26 mouse cellular contexts compared by ENCODE assay signal in the genomic region with DNA sequence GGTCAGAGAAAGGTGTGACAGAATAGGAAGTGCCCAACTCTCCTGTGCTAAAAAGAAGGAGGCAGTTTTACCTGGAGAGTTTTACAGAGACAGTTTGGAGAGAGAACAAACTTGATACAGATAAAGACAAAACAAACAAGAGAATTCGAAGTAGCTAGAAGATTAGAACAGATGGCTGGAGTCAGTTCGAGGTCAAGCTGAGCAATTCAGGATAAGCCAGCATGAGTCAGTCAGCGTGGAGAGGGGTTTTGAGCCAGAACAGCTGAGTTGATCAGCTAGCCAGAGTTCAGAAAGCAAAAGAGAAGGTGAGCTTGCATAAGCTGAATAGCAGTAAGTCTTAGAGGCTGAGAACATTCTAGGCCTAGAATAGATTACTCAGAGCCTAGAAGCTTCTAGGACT. TPM values are rescaled to one million over a fixed set of nuclear protein-coding genes. Genes with fewer than 3 reads are reported as not detected.
A peak's percentile ranks its signal among the peaks of the same experiment; 100 is the strongest.
DNase-seq lines count a peak whose midpoint lies in the region; ATAC-seq and TF ChIP-seq lines count a peak whose summit lies in the region.
"Had no signal": no experiment of that assay in that cellular context is flagged by ENCODE, and none has a peak within 500 bp of the region (broad histone marks: within the 10 kb centered on the region; RNA-seq: fewer than 3 reads in every experiment).

No protein-coding gene starts in this region.

- no peak overlapping the region for H3K4me2 ChIP-seq in stomach, postnatal 0 days (replicated peaks; ENCODE audit: low read depth)
- H3K4me2 ChIP-seq: heart, embryonic 12.5 days; hindbrain, embryonic 15.5 days; limb, embryonic 12.5 days; liver, embryonic 15.5 days; lung, embryonic 15.5 days; midbrain, embryonic 15.5 days; stomach, embryonic 15.5 days had no signal

- DNase-seq in adrenal gland, adult 2 months: peak; percentile 75
- no peak for DNase-seq in adrenal gland, postnatal 4 days (ENCODE audit: low spot score in 2 of 2)
- DNase-seq in ovary, adult 18-20 months (ENCODE audit: low spot score): peak; percentile 50
- no peak for DNase-seq in ovary, postnatal 14 days (ENCODE audit: low spot score)
- DNase-seq in adrenal gland, postnatal 10 days: peak; percentile 27
- DNase-seq in stomach, postnatal 0 days (ENCODE audit: low spot score): no peak
- DNase-seq in right cerebral cortex, adult 18-20 months: no peak
- DNase-seq in urinary bladder, postnatal 25 days (ENCODE audit: low spot score): no peak
- DNase-seq: cerebellum, adult 8-10 months; cerebellum, postnatal 25 days; gastrocnemius, postnatal 14 days; heart, adult 11 months; kidney, adult 18-20 months; right cerebral cortex, postnatal 14 days; thymus, postnatal 14 days had no signal

- H3K9ac ChIP-seq in stomach, postnatal 0 days (ENCODE audit: low read length): no peak overlapping the region
- H3K9ac ChIP-seq: heart, embryonic 12.5 days; hindbrain, embryonic 15.5 days; limb, embryonic 12.5 days; liver, embryonic 15.5 days; lung, embryonic 15.5 days; midbrain, embryonic 15.5 days; stomach, embryonic 15.5 days had no signal

- H3K4me3 ChIP-seq in stomach, postnatal 0 days (ENCODE audit: low read depth, low read length): no peak overlapping the region
- H3K4me3 ChIP-seq: heart, embryonic 12.5 days; hindbrain, embryonic 10.5 days; hindbrain, embryonic 15.5 days; limb, embryonic 12.5 days; liver, embryonic 15.5 days; lung, embryonic 15.5 days; midbrain, embryonic 10.5 days; midbrain, embryonic 15.5 days; stomach, embryonic 15.5 days had no signal

- no peaks in the 10 kb centered on the region for H3K4me1 ChIP-seq in stomach, postnatal 0 days (replicated peaks; ENCODE audit: control insufficient read depth, insufficient read depth)
- H3K4me1 ChIP-seq: heart, embryonic 12.5 days; hindbrain, embryonic 10.5 days; hindbrain, embryonic 15.5 days; limb, embryonic 12.5 days; liver, embryonic 15.5 days; lung, embryonic 15.5 days; midbrain, embryonic 10.5 days; midbrain, embryonic 15.5 days; stomach, embryonic 15.5 days had no signal

- H3K9me3 ChIP-seq in stomach, postnatal 0 days (ENCODE audit: control insufficient read depth, low read length): no peaks in the 10 kb centered on the region
- H3K9me3 ChIP-seq: heart, embryonic 12.5 days; hindbrain, embryonic 10.5 days; hindbrain, embryonic 15.5 days; limb, embryonic 12.5 days; liver, embryonic 15.5 days; lung, embryonic 15.5 days; midbrain, embryonic 10.5 days; midbrain, embryonic 15.5 days; stomach, embryonic 15.5 days had no signal

- H3K36me3 ChIP-seq in stomach, postnatal 0 days (ENCODE audit: control insufficient read depth, insufficient read depth, low read length): no peaks in the 10 kb centered on the region
- H3K36me3 ChIP-seq: hindbrain, embryonic 10.5 days; liver, embryonic 15.5 days; lung, embryonic 15.5 days; midbrain, embryonic 10.5 days; midbrain, embryonic 15.5 days had no signal

- H3K27me3 ChIP-seq in stomach, postnatal 0 days (ENCODE audit: control insufficient read depth, insufficient read depth, low read length): no peaks in the 10 kb centered on the region
- H3K27me3 ChIP-seq: heart, embryonic 12.5 days; hindbrain, embryonic 15.5 days; limb, embryonic 12.5 days; liver, embryonic 15.5 days; lung, embryonic 15.5 days; midbrain, embryonic 15.5 days; stomach, embryonic 15.5 days had no signal

- no peak overlapping the region for H3K27ac ChIP-seq in stomach, postnatal 0 days (replicated peaks)
- H3K27ac ChIP-seq: hindbrain, embryonic 10.5 days; hindbrain, embryonic 15.5 days; limb, embryonic 12.5 days; liver, embryonic 15.5 days; lung, embryonic 15.5 days; midbrain, embryonic 10.5 days; midbrain, embryonic 15.5 days; stomach, embryonic 15.5 days had no signal

- 25% methylated on average over 3 of the region's 3 CpGs for WGBS in stomach, postnatal 0 days

- no peak for TF ChIP-seq CTCF in stomach, postnatal 0 days (IDR thresholded peaks at IDR 0.05; ENCODE audit: low read depth)

- TF ChIP-seq EP300 in stomach, postnatal 0 days (optimal IDR thresholded peaks at IDR 0.05): no peak

- 0 out of 2 replicates have a peak, but pooled peaks have one; percentile 35 for ATAC-seq in stomach, postnatal 0 days (ENCODE audit: low FRiP score, low TSS enrichment)
- ATAC-seq: CD4-positive, CD25-positive, alpha-beta regulatory T cell, adult 4 months; forebrain, embryonic 14.5 days; midbrain, embryonic 15.5 days had no signal

RNA-seq across cellular contexts. Expression of gene Runx2, which starts 17.3 kb away (rescaled TPM):
- total RNA-seq in adrenal gland, adult 2 months (2021): 10 to 100 TPM; 16.8 to 31.0 TPM
- 21.5 and 32.5 TPM in 2 replicates for polyA plus RNA-seq in adrenal gland, adult 2 months (2012; rRNA removed)
- total RNA-seq in adrenal gland, postnatal 4 days (2021): 1 to 10 TPM; 7.3 to 8.8 TPM
- 1 to 10 TPM; 3.4 to 6.5 TPM for total RNA-seq in adrenal gland, postnatal 10 days (2021)
- polyA plus RNA-seq in stomach, postnatal 0 days (2015; fragmentation: Nextera tagmentation; extraction: Ambion mirVana): 0.53 and 0.80 TPM in 2 replicates

RNA-seq across cellular contexts. Expression of gene Supt3, which starts 20.4 kb away (rescaled TPM):
- total RNA-seq in adrenal gland, adult 2 months (2021): 10 to 100 TPM; 21.3 to 30.1 TPM
- 6.4 and 7.6 TPM in 2 replicates for polyA plus RNA-seq in adrenal gland, adult 2 months (2012; rRNA removed)
- total RNA-seq in adrenal gland, postnatal 4 days (2021): 10 to 100 TPM; 23.5 to 25.9 TPM
- 10 to 100 TPM; 18.7 to 24.6 TPM for total RNA-seq in adrenal gland, postnatal 10 days (2021)
- polyA plus RNA-seq in stomach, postnatal 0 days (2015; fragmentation: Nextera tagmentation; extraction: Ambion mirVana): 8.9 and 10.7 TPM in 2 replicates

Comparison
In these comparisons a context has a peak if more than half of its experiments do, and no peak if none do; other contexts are left out.
1. DNase-seq: peak in adrenal gland, adult 2 months (single experiment), ovary, adult 18-20 months (single experiment) and adrenal gland, postnatal 10 days (single experiment); none in adrenal gland, postnatal 4 days (0 of 2), ovary, postnatal 14 days (single experiment), stomach, postnatal 0 days (single experiment), right cerebral cortex, adult 18-20 months (single experiment) and urinary bladder, postnatal 25 days (single experiment).